Mouse (Mus musculus): Measurements from ENCODE around the gene St3gal4. TPM values are rescaled to one million over a fixed set of nuclear protein-coding genes. Genes with fewer than 3 reads are reported as not detected.

The St3gal4 gene
- total and polyA plus RNA-seq, 3 experiments = 54.2 to 56.3 TPM; not detected in 1

- Histone ChIP-seq H3K27me3 (ENCODE audit: control insufficient read depth in 1 of 2, insufficient read depth in 2 of 2, low read length in 2 of 2) (no peaks in the 10 kb centered on the region), H3K4me3 (ENCODE audit: control insufficient read depth in 1 of 2, insufficient read depth in 1 of 2, low read depth in 2 of 2, low read length in 2 of 2) (no peak overlapping the region), H3K9ac (ENCODE audit: control insufficient read depth, low read depth, low read length, poor library complexity, severe bottlenecking) (no peak overlapping the region), H3K4me1 (ENCODE audit: control insufficient read depth in 1 of 2, insufficient read depth in 2 of 2, low read length in 2 of 2) (peaks cover 5 to 7% of the 10 kb centered on the region in 2 experiments), H3K9me3 (replicated peaks; ENCODE audit: insufficient read depth, low read length) (no peaks in the 10 kb centered on the region), H3K79me2 (ENCODE audit: control insufficient read depth, insufficient read depth, low read length, poor library complexity) (no peaks in the 10 kb centered on the region), H3K27ac (ENCODE audit: control insufficient read depth, low read depth, low read length) (no peak overlapping the region), H3K36me3 (ENCODE audit: control insufficient read depth in 1 of 2, insufficient read depth in 2 of 2, low read length in 2 of 2) (peaks cover 1 to 10% of the 10 kb centered on the region in 2 experiments)
- DNase-seq (ENCODE audit: low read depth, low spot score) = no peak
- TF ChIP-seq ZNF384 (IDR thresholded peaks at IDR 0.05; ENCODE audit: low read depth, low read length) (no peak), GATA1 (IDR thresholded peaks at IDR 0.05; ENCODE audit: low read depth, low read length) (no peak), TAL1 (IDR thresholded peaks at IDR 0.05; ENCODE audit: low read length) (no peak), RCOR1 (IDR thresholded peaks at IDR 0.05; ENCODE audit: low read depth, low read length) (no peak), POLR2A (IDR thresholded peaks at IDR 0.05; ENCODE audit: control insufficient read depth in 1 of 2, insufficient read depth in 1 of 2, low read depth in 1 of 2, low read length in 2 of 2, poor library complexity in 1 of 2) (no peak), CTCF (IDR thresholded peaks at IDR 0.05 in 2 of 3, conservative IDR thresholded peaks at IDR 0.05 in 1 of 3; ENCODE audit: control insufficient read depth in 1 of 3, insufficient read depth in 1 of 3, low read depth in 2 of 3, low read length in 3 of 3, poor library complexity in 1 of 3, severe bottlenecking in 1 of 3) (no peak)
These were observed 74.6 kb downstream of the St3gal4 start for GRCm38 (mm10) chr9:35044458-35044857.

DNA sequence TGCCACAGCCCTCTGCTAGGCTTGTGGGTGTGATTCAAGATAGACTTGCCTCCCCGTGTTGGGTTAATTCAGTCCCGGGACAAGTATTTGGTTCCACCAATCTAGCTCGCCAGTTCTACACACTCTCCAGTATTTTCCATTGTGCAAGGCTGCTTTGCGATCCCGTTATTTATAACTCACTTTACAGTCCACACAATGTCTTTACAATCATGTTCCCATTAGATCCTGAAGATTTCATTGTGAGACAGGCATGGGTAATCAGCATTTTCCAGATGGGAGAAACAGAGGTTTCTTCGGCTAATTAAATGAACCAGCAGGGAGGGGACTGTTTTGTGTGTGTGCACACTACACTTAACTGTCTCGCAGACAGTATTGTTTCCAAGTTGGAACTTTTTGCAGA lies 75.4 kb downstream of the St3gal4 start:
- no peak overlapping the region for H3K27ac ChIP-seq (ENCODE audit: control insufficient read depth, low read depth, low read length)
- H3K4me1 ChIP-seq (ENCODE audit: control insufficient read depth in 1 of 2, insufficient read depth in 2 of 2, low read length in 2 of 2) = peaks cover 3 to 12% of the 10 kb centered on the region in 2 experiments
- H3K4me3 ChIP-seq (ENCODE audit: control insufficient read depth in 1 of 2, insufficient read depth in 1 of 2, low read depth in 2 of 2, low read length in 2 of 2) = no peak overlapping the region
- H3K9ac ChIP-seq (ENCODE audit: control insufficient read depth, low read depth, low read length, poor library complexity, severe bottlenecking) = no peak overlapping the region
- TF ChIP-seq SMC3 (IDR thresholded peaks at IDR 0.05; ENCODE audit: low read depth, low read length) (no peak), SIN3A (IDR thresholded peaks at IDR 0.05; ENCODE audit: low read length) (no peak), ZMIZ1 (IDR thresholded peaks at IDR 0.05; ENCODE audit: low read depth, low read length) (no peak), ELF1 (IDR thresholded peaks at IDR 0.05; ENCODE audit: low read depth, low read length) (no peak), MXI1 (IDR thresholded peaks at IDR 0.05; ENCODE audit: low read depth, low read length) (no peak), POLR2A (IDR thresholded peaks at IDR 0.05; ENCODE audit: control insufficient read depth in 1 of 2, insufficient read depth in 1 of 2, low read depth in 1 of 2, low read length in 2 of 2, poor library complexity in 1 of 2) (no peak), POLR2AphosphoS2 (IDR thresholded peaks at IDR 0.05; ENCODE audit: low read length) (no peak), ZC3H11A (IDR thresholded peaks at IDR 0.05; ENCODE audit: low read depth, low read length) (no peak), MAFK (IDR thresholded peaks at IDR 0.05; ENCODE audit: borderline replicate concordance, low read depth, low read length) (no peak), MAX (IDR thresholded peaks at IDR 0.05; ENCODE audit: low read length) (no peak), TBP (IDR thresholded peaks at IDR 0.05; ENCODE audit: low read depth, low read length) (no peak), MEF2A (IDR thresholded peaks at IDR 0.05; ENCODE audit: extremely low read depth, insufficient replicate concordance, low read depth, low read length, poor library complexity, severe bottlenecking) (no peak), USF1 (IDR thresholded peaks at IDR 0.05; ENCODE audit: low read depth, low read length) (no peak)
- no peaks in the 10 kb centered on the region for H3K9me3 ChIP-seq (replicated peaks; ENCODE audit: insufficient read depth, low read length)
- DNase-seq (ENCODE audit: low read depth, low spot score) = no peak
- peaks cover 1 to 13% of the 10 kb centered on the region in 2 experiments; a peak in 3 of 4 replicates for H3K36me3 ChIP-seq (ENCODE audit: control insufficient read depth in 1 of 2, insufficient read depth in 2 of 2, low read length in 2 of 2)
- H3K27me3 ChIP-seq (ENCODE audit: control insufficient read depth in 1 of 2, insufficient read depth in 2 of 2, low read length in 2 of 2) = no peaks in the 10 kb centered on the region
- H3K79me2 ChIP-seq (ENCODE audit: control insufficient read depth, insufficient read depth, low read length, poor library complexity) = no peaks in the 10 kb centered on the region

Data from MEL (cell line).